Mouse (Mus musculus) ES-Bruce4 (cell line): ENCODE measurements around the gene Inha. TPM values are rescaled to one million over a fixed set of nuclear protein-coding genes. Genes with fewer than 3 reads are reported as not detected.
A peak's percentile ranks its signal among the peaks of the same experiment; 100 is the strongest.

Experiments used
- H3K27ac ChIP-seq: 2 replicates; pipeline ENCODE4 v1.5.1; 2012; ENCODE audit warnings: low read length, inconsistent platforms; ENCODE audit not compliant: insufficient read depth
- H3K27me3 ChIP-seq: 2 replicates; pipeline ENCODE4 v1.6.1; 2012; ENCODE audit warnings: mild to moderate bottlenecking, low read length, inconsistent platforms; ENCODE audit not compliant: control insufficient read depth, poor library complexity, insufficient read depth, severe bottlenecking
- H3K36me3 ChIP-seq: 2 replicates; pipeline ENCODE4 v1.6.1; 2012; ENCODE audit warnings: inconsistent platforms, mild to moderate bottlenecking, low read length, moderate library complexity; ENCODE audit not compliant: control insufficient read depth, poor library complexity, insufficient read depth, severe bottlenecking
- H3K4me1 ChIP-seq: one replicate; pipeline ENCODE4 v1.8.1; 2011; ENCODE audit warnings: low read length; ENCODE audit not compliant: control insufficient read depth, insufficient read depth
- H3K4me3 ChIP-seq: 2 replicates; pipeline ENCODE4 v1.5.1; 2011; ENCODE audit warnings: low read depth, mild to moderate bottlenecking, low read length
- H3K9ac ChIP-seq: 2 replicates; pipeline ENCODE4 v1.6.1; 2012; ENCODE audit warnings: low read depth, mild to moderate bottlenecking, inconsistent platforms; ENCODE audit not compliant: poor library complexity, severe bottlenecking
- H3K9me3 ChIP-seq: replicated peaks from 2 replicates; pipeline ENCODE4 v1.6.1; 2012; ENCODE audit warnings: mild to moderate bottlenecking, low read length, inconsistent platforms; ENCODE audit not compliant: control insufficient read depth, poor library complexity, insufficient read depth, severe bottlenecking
- CTCF ChIP-seq: IDR thresholded peaks from one replicate; pipeline ENCODE4 v1.8.1; 2011; ENCODE audit warnings: low read depth, low read length
- EP300 ChIP-seq: IDR thresholded peaks from 2 replicates; pipeline ENCODE4 v1.6.1; 2011; ENCODE audit warnings: low read depth, low read length; ENCODE audit not compliant: insufficient read depth
- POLR2A ChIP-seq: IDR thresholded peaks from one replicate; pipeline ENCODE4 v1.8.1; 2011; ENCODE audit warnings: low read length; ENCODE audit not compliant: insufficient read depth
- polyA plus RNA-seq: library from polyadenylated mRNA; stranded (reverse); fragments of >200 nt; gene quantifications from 2 replicates; pipeline ENCODE4 v1.2.4, GENCODE M21; 2011; ENCODE audit warnings: low read depth; ENCODE audit not compliant: missing spikeins, insufficient read depth, insufficient read length

Inha gene
- polyA plus RNA-seq, 1 experiment, result 1.9 TPM

GRCm38 (mm10) chr1:75462636-75463035, 44.2 kb upstream of the Inha start:
- Histone ChIP-seq H3K4me1 (no peaks in the 10 kb centered on the region), H3K4me3 (no peak overlapping the region), H3K27me3 (no peaks in the 10 kb centered on the region), H3K9me3 (no peaks in the 10 kb centered on the region), H3K36me3 (no peaks in the 10 kb centered on the region), H3K9ac (no peak overlapping the region), H3K27ac (no peak overlapping the region)
- TF ChIP-seq POLR2A (no peak), CTCF (no peak), EP300 (no peak)

GRCm38 (mm10) chr1:75463652-75464204, 43.1 kb upstream of the Inha start:
- H3K4me1 ChIP-seq, result no peaks in the 10 kb centered on the region
- H3K4me3 ChIP-seq, result no peak overlapping the region
- H3K9ac ChIP-seq, result no peak overlapping the region
- TF ChIP-seq EP300 (no peak), POLR2A (no peak), CTCF (no peak)
- H3K9me3 ChIP-seq, result no peaks in the 10 kb centered on the region
- H3K36me3 ChIP-seq, result no peaks in the 10 kb centered on the region
- no peak overlapping the region for H3K27ac ChIP-seq
- no peaks in the 10 kb centered on the region for H3K27me3 ChIP-seq

GRCm38 (mm10) chr1:75467215-75467927, 39.5 kb upstream of the Inha start:
- no peaks in the 10 kb centered on the region for H3K4me1 ChIP-seq
- no peaks in the 10 kb centered on the region for H3K9me3 ChIP-seq
- TF ChIP-seq CTCF (peak; percentile 81), EP300 (peak; percentile 61; the same call in 1 of the 2 replicates), POLR2A (no peak)
- H3K27me3 ChIP-seq, result no peaks in the 10 kb centered on the region
- no peak overlapping the region for H3K4me3 ChIP-seq
- no peak overlapping the region for H3K9ac ChIP-seq
- no peaks in the 10 kb centered on the region for H3K36me3 ChIP-seq
- no peak overlapping the region for H3K27ac ChIP-seq

- Histone ChIP-seq H3K4me3 (no peak overlapping the region), H3K9ac (no peak overlapping the region), H3K27ac (no peak overlapping the region), H3K4me1 (no peaks in the 10 kb centered on the region), H3K36me3 (peaks cover 1% of the 10 kb centered on the region; the same call in 1 of the 2 replicates), H3K9me3 (no peaks in the 10 kb centered on the region), H3K27me3 (no peaks in the 10 kb centered on the region)
- TF ChIP-seq EP300 (no peak), CTCF (no peak), POLR2A (no peak)
These were observed 37.5 kb upstream of the Inha start for GRCm38 (mm10) chr1:75469287-75469825.

- no peaks in the 10 kb centered on the region for H3K9me3 ChIP-seq
- no peak overlapping the region for H3K27ac ChIP-seq
- H3K9ac ChIP-seq, result no peak overlapping the region
- no peak overlapping the region for H3K4me3 ChIP-seq
- no peaks in the 10 kb centered on the region for H3K4me1 ChIP-seq
- TF ChIP-seq CTCF (no peak), EP300 (no peak), POLR2A (no peak)
- no peaks in the 10 kb centered on the region for H3K27me3 ChIP-seq
- H3K36me3 ChIP-seq, result peaks cover 16% of the 10 kb centered on the region
These were observed 30.4 kb upstream of the Inha start for GRCm38 (mm10) chr1:75476441-75476840.

GRCm38 (mm10) chr1:75477264-75477965, 29.5 kb upstream of the Inha start:
- no peaks in the 10 kb centered on the region for H3K4me1 ChIP-seq
- H3K27me3 ChIP-seq, result no peaks in the 10 kb centered on the region
- no peak overlapping the region for H3K9ac ChIP-seq
- H3K4me3 ChIP-seq, result peak overlapping the region; percentile 24
- H3K36me3 ChIP-seq, result peaks cover 16% of the 10 kb centered on the region
- H3K27ac ChIP-seq, result no peak overlapping the region
- TF ChIP-seq POLR2A (no peak), CTCF (peak; percentile 60)
- no peaks in the 10 kb centered on the region for H3K9me3 ChIP-seq
